Mouse (Mus musculus) MEL (cell line): Measurements from ENCODE around the gene Glra1. TPM values are rescaled to one million over a fixed set of nuclear protein-coding genes. Genes with fewer than 3 reads are reported as not detected.

Experiments used
- DNase-seq: peaks from one replicate; pipeline ENCODE4 v3.0.0; 2011; ENCODE audit warnings: low read depth, low spot score
- H3K27ac ChIP-seq: 2 replicates; pipeline ENCODE4 v1.5.1; 2012; ENCODE audit warnings: low read depth, mild to moderate bottlenecking, control low read depth, low read length, moderate library complexity; ENCODE audit not compliant: control insufficient read depth
- H3K27me3 ChIP-seq, 2 experiments: fragments of 150-350 bp in 1 of 2; sonication (generic) in 1 of 2; 2 replicates each; pipeline ENCODE4 v1.6.1; 2012; ENCODE audit warnings: low read length in 2 of 2, mild to moderate bottlenecking in 2 of 2, improper control_type of control experiment in 1 of 2, moderate library complexity in 1 of 2; ENCODE audit not compliant: insufficient read depth in 2 of 2, control insufficient read depth in 1 of 2
- H3K36me3 ChIP-seq, 2 experiments: 2 replicates each; pipeline ENCODE4 v1.6.1; 2012 to 2014; ENCODE audit warnings: low read length in 2 of 2, improper control_type of control experiment in 1 of 2, inconsistent platforms in 1 of 2, mild to moderate bottlenecking in 1 of 2; ENCODE audit not compliant: insufficient read depth in 2 of 2, control insufficient read depth in 1 of 2
- H3K4me1 ChIP-seq, 2 experiments: fragments of 150-350 bp in 1 of 2; sonication (generic) in 1 of 2; 2 replicates each; pipeline ENCODE4 v1.6.1; 2012; ENCODE audit warnings: low read length in 2 of 2, improper control_type of control experiment in 1 of 2, mild to moderate bottlenecking in 1 of 2; ENCODE audit not compliant: insufficient read depth in 2 of 2, control insufficient read depth in 1 of 2
- H3K4me3 ChIP-seq, 2 experiments: fragments of 150-350 bp in 1 of 2; sonication (generic) in 1 of 2; 2 replicates each; pipeline ENCODE4 v1.5.1; 2012; ENCODE audit warnings: low read depth in 2 of 2, low read length in 2 of 2, mild to moderate bottlenecking in 2 of 2, moderate library complexity in 2 of 2, control low read depth in 1 of 2, improper control_type of control experiment in 1 of 2; ENCODE audit not compliant: control insufficient read depth in 1 of 2, insufficient read depth in 1 of 2
- H3K79me2 ChIP-seq: 2 replicates; pipeline ENCODE4 v1.6.1; 2012; ENCODE audit warnings: mild to moderate bottlenecking, low read length, moderate library complexity; ENCODE audit not compliant: control insufficient read depth, poor library complexity, insufficient read depth
- H3K9ac ChIP-seq: 2 replicates; pipeline ENCODE4 v1.6.1; 2012; ENCODE audit warnings: low read depth, mild to moderate bottlenecking, control low read depth, low read length, moderate library complexity; ENCODE audit not compliant: control insufficient read depth, poor library complexity, severe bottlenecking
- H3K9me3 ChIP-seq: fragments of 150-350 bp; sonication (generic); replicated peaks from 2 replicates; pipeline ENCODE4 v1.6.1; 2012; ENCODE audit warnings: mild to moderate bottlenecking, low read length, improper control_type of control experiment, moderate library complexity; ENCODE audit not compliant: insufficient read depth
- CTCF ChIP-seq, 3 experiments: IDR thresholded peaks in 2 of 3; conservative IDR thresholded peaks in 1 of 3; 2 replicates each; pipeline ENCODE4 v1.5.1; 2011 to 2012; ENCODE audit warnings: low read length in 3 of 3, low read depth in 2 of 3, mild to moderate bottlenecking in 2 of 3, improper control_type of control experiment in 1 of 3, inconsistent platforms in 1 of 3, mixed read lengths in 1 of 3, moderate library complexity in 1 of 3; ENCODE audit not compliant: control insufficient read depth in 1 of 3, insufficient read depth in 1 of 3, poor library complexity in 1 of 3, severe bottlenecking in 1 of 3
- E2F4 ChIP-seq: IDR thresholded peaks from 2 replicates; pipeline ENCODE4 v1.6.1; 2011; ENCODE audit warnings: low read depth, low read length, improper control_type of control experiment, borderline replicate concordance
- ELF1 ChIP-seq: IDR thresholded peaks from 2 replicates; pipeline ENCODE4 v1.6.1; 2014; ENCODE audit warnings: low read depth, mild to moderate bottlenecking, inconsistent platforms, low read length, improper control_type of control experiment, moderate library complexity
- EP300 ChIP-seq, 2 experiments: IDR thresholded peaks; 2 replicates each; pipeline ENCODE4 v1.6.1; 2011; ENCODE audit warnings: improper control_type of control experiment in 2 of 2, low read length in 2 of 2, low read depth in 1 of 2, mild to moderate bottlenecking in 1 of 2
- GABPA ChIP-seq: IDR thresholded peaks from 2 replicates; pipeline ENCODE4 v1.6.1; 2012; ENCODE audit warnings: low read depth, mild to moderate bottlenecking, inconsistent platforms, low read length, improper control_type of control experiment, moderate library complexity
- GATA1 ChIP-seq: IDR thresholded peaks from 2 replicates; pipeline ENCODE4 v1.6.1; 2011; ENCODE audit warnings: low read depth, low read length, improper control_type of control experiment
- JUND ChIP-seq: IDR thresholded peaks from 2 replicates; pipeline ENCODE4 v1.6.1; 2011; ENCODE audit warnings: low read depth, mild to moderate bottlenecking, improper control_type of control experiment, low read length
- MAFK ChIP-seq: IDR thresholded peaks from 2 replicates; pipeline ENCODE4 v1.6.1; 2011; ENCODE audit warnings: low read depth, mild to moderate bottlenecking, low read length, improper control_type of control experiment, borderline replicate concordance
- MAZ ChIP-seq: IDR thresholded peaks from 2 replicates; pipeline ENCODE4 v1.6.1; 2012; ENCODE audit warnings: low read depth, mild to moderate bottlenecking, inconsistent platforms, low read length, improper control_type of control experiment
- MEF2A ChIP-seq: IDR thresholded peaks from 2 replicates; pipeline ENCODE4 v1.6.1; 2014; ENCODE audit warnings: low read depth, mild to moderate bottlenecking, inconsistent platforms, low read length, improper control_type of control experiment; ENCODE audit not compliant: poor library complexity, insufficient replicate concordance, severe bottlenecking; ENCODE audit errors: extremely low read depth
- MXI1 ChIP-seq: IDR thresholded peaks from 2 replicates; pipeline ENCODE4 v1.6.1; 2011; ENCODE audit warnings: mild to moderate bottlenecking, low read depth, low read length, improper control_type of control experiment
- MYC ChIP-seq: IDR thresholded peaks from 2 replicates; pipeline ENCODE4 v1.6.1; 2011; ENCODE audit warnings: low read depth, mild to moderate bottlenecking, low read length, improper control_type of control experiment, moderate library complexity
- NRF1 ChIP-seq: IDR thresholded peaks from 2 replicates; pipeline ENCODE4 v1.6.1; 2014; ENCODE audit warnings: low read depth, mild to moderate bottlenecking, inconsistent platforms, low read length, improper control_type of control experiment, moderate library complexity; ENCODE audit not compliant: poor library complexity, insufficient read depth, severe bottlenecking
- POLR2A ChIP-seq, 2 experiments: IDR thresholded peaks; 2 replicates each; pipeline ENCODE4 v1.6.1; 2011 to 2012; ENCODE audit warnings: low read length in 2 of 2, mild to moderate bottlenecking in 2 of 2, control low read depth in 1 of 2, improper control_type of control experiment in 1 of 2, low read depth in 1 of 2, moderate library complexity in 1 of 2; ENCODE audit not compliant: control insufficient read depth in 1 of 2, insufficient read depth in 1 of 2, poor library complexity in 1 of 2
- POLR2AphosphoS2 ChIP-seq: IDR thresholded peaks from 2 replicates; pipeline ENCODE4 v1.6.1; 2011; ENCODE audit warnings: low read length, improper control_type of control experiment
- POLR2AphosphoS5 ChIP-seq: IDR thresholded peaks from 2 replicates; pipeline ENCODE4 v1.6.1; 2012; ENCODE audit warnings: low read depth, borderline replicate concordance, mild to moderate bottlenecking, inconsistent platforms, low read length, moderate library complexity, mixed read lengths
- RCOR1 ChIP-seq: IDR thresholded peaks from 2 replicates; pipeline ENCODE4 v1.6.1; 2012; ENCODE audit warnings: low read depth, mild to moderate bottlenecking, inconsistent platforms, low read length, improper control_type of control experiment
- SIN3A ChIP-seq: IDR thresholded peaks from 2 replicates; pipeline ENCODE4 v1.6.1; 2012; ENCODE audit warnings: low read length, improper control_type of control experiment, inconsistent platforms
- TAL1 ChIP-seq: IDR thresholded peaks from 2 replicates; pipeline ENCODE4 v1.6.1; 2012; ENCODE audit warnings: mild to moderate bottlenecking, inconsistent platforms, low read length, moderate library complexity, mixed read lengths
- UBTF ChIP-seq: IDR thresholded peaks from 2 replicates; pipeline ENCODE4 v1.6.1; 2012; ENCODE audit warnings: low read depth, mild to moderate bottlenecking, inconsistent platforms, low read length, improper control_type of control experiment, moderate library complexity, borderline replicate concordance; ENCODE audit not compliant: insufficient read depth
- USF1 ChIP-seq: IDR thresholded peaks from 2 replicates; pipeline ENCODE4 v1.6.1; 2014; ENCODE audit warnings: low read depth, mild to moderate bottlenecking, inconsistent platforms, low read length, improper control_type of control experiment, moderate library complexity
- USF2 ChIP-seq, 2 experiments: IDR thresholded peaks; 2 replicates each; pipeline ENCODE4 v1.6.1; 2011 to 2012; ENCODE audit warnings: improper control_type of control experiment in 2 of 2, low read length in 2 of 2, borderline replicate concordance in 1 of 2, inconsistent platforms in 1 of 2, low read depth in 1 of 2, mild to moderate bottlenecking in 1 of 2; ENCODE audit not compliant: insufficient read depth in 1 of 2
- ZKSCAN1 ChIP-seq: IDR thresholded peaks from 2 replicates; pipeline ENCODE4 v1.6.1; 2012; ENCODE audit warnings: low read depth, mild to moderate bottlenecking, inconsistent platforms, low read length, improper control_type of control experiment, moderate library complexity
- polyA plus RNA-seq, 2 experiments: library from polyadenylated mRNA; stranded (reverse) in 1 of 2; unstranded in 1 of 2; fragments of >175 nt in 1 of 2; fragments of >200 nt in 1 of 2; gene quantifications; 2 replicates each; pipeline versions ENCODE4 v1.2.1 to v1.2.4; 2012; ENCODE audit warnings: low replicate concordance in 2 of 2, low read depth in 1 of 2; ENCODE audit not compliant: insufficient read length in 2 of 2, insufficient read depth in 1 of 2, missing spikeins in 1 of 2
- total RNA-seq: library from RNA; depleted of rRNA; stranded (reverse); fragments of 300-350 nt; gene quantifications from 2 replicates; pipeline ENCODE4 v1.2.3, GENCODE M21; 2012; rRNA removed

Glra1 gene
- total RNA-seq (not detected in 2 replicates), polyA plus RNA-seq (not detected)

GRCm38 (mm10) chr11:55607808-55608523, at the start of gene Glra1:
Glra1 (minus strand) TSS chr11:55608198.
- H3K9ac ChIP-seq: no peak within 1 kb of the TSS
- no peaks in the 10 kb centered on the region for H3K4me1 ChIP-seq
- peak; percentile 66 for DNase-seq
- H3K79me2 ChIP-seq: no peaks in the 10 kb centered on the region
- H3K27ac ChIP-seq: no peak within 1 kb of the TSS
- no peaks in the 10 kb centered on the region for H3K36me3 ChIP-seq
- no peaks in the 10 kb centered on the region for H3K27me3 ChIP-seq
- H3K4me3 ChIP-seq: no peak within 1 kb of the TSS
- no peaks in the 10 kb centered on the region for H3K9me3 ChIP-seq
- no peak for TF ChIP-seq USF1
- no peak for TF ChIP-seq MAFK
- TF ChIP-seq MXI1: peak; percentile 35; the same call in 1 of the 2 replicates
- peak; percentile 91 for TF ChIP-seq SIN3A
- TF ChIP-seq UBTF: no peak
- no peak for TF ChIP-seq GABPA

GRCm38 (mm10) chr11:55636961-55637360, 29.0 kb upstream of the Glra1 start:
- Histone ChIP-seq H3K4me3 (no peak overlapping the region), H3K9ac (no peak overlapping the region), H3K36me3 (no peaks in the 10 kb centered on the region), H3K79me2 (no peaks in the 10 kb centered on the region), H3K4me1 (no peaks in the 10 kb centered on the region), H3K9me3 (no peaks in the 10 kb centered on the region; the same call in 1 of the 2 replicates), H3K27ac (no peak overlapping the region), H3K27me3 (no peaks in the 10 kb centered on the region)
- TF ChIP-seq CTCF (IDR thresholded peaks at IDR 0.05 in 2 of 3, conservative IDR thresholded peaks at IDR 0.05 in 1 of 3; ENCODE audit: control insufficient read depth in 1 of 3, insufficient read depth in 1 of 3, low read depth in 2 of 3, low read length in 3 of 3, poor library complexity in 1 of 3, severe bottlenecking in 1 of 3): no peak
- no peak for TF ChIP-seq ZKSCAN1
- no peak for TF ChIP-seq ELF1
- TF ChIP-seq JUND: no peak
- no peak for TF ChIP-seq USF2 (IDR thresholded peaks at IDR 0.05; ENCODE audit: borderline replicate concordance in 1 of 2, insufficient read depth in 1 of 2, low read depth in 1 of 2, low read length in 2 of 2)
- TF ChIP-seq MAZ: no peak
- TF ChIP-seq GATA1: no peak
- no peak for TF ChIP-seq POLR2AphosphoS5
- no peak for TF ChIP-seq TAL1
- TF ChIP-seq E2F4: no peak
- no peak for TF ChIP-seq POLR2A (IDR thresholded peaks at IDR 0.05; ENCODE audit: control insufficient read depth in 1 of 2, insufficient read depth in 1 of 2, low read depth in 1 of 2, low read length in 2 of 2, poor library complexity in 1 of 2)
- no peak for TF ChIP-seq MEF2A
- TF ChIP-seq POLR2AphosphoS2: no peak
- no peak for TF ChIP-seq NRF1
- TF ChIP-seq RCOR1: no peak
- TF ChIP-seq EP300 (IDR thresholded peaks at IDR 0.05; ENCODE audit: low read depth in 1 of 2, low read length in 2 of 2): no peak
- no peak for TF ChIP-seq MYC
- no peak for DNase-seq
